Mouse (Mus musculus) leukemia stem cell, adult 10-12 weeks (primary cell): ENCODE data around the gene Coro1c. TPM values are rescaled to one million over a fixed set of nuclear protein-coding genes. Genes with fewer than 3 reads are reported as not detected.

ENCODE experiments used
- polyA plus RNA-seq: library from polyadenylated mRNA; stranded (reverse); fragments of >175 nt; gene quantifications from 2 replicates; pipeline ENCODE4 v1.2.3, GENCODE M21; 2012; ENCODE audit warnings: low replicate concordance

Coro1c gene
- 29.5 and 75.1 TPM in 2 replicates for polyA plus RNA-seq

DNA sequence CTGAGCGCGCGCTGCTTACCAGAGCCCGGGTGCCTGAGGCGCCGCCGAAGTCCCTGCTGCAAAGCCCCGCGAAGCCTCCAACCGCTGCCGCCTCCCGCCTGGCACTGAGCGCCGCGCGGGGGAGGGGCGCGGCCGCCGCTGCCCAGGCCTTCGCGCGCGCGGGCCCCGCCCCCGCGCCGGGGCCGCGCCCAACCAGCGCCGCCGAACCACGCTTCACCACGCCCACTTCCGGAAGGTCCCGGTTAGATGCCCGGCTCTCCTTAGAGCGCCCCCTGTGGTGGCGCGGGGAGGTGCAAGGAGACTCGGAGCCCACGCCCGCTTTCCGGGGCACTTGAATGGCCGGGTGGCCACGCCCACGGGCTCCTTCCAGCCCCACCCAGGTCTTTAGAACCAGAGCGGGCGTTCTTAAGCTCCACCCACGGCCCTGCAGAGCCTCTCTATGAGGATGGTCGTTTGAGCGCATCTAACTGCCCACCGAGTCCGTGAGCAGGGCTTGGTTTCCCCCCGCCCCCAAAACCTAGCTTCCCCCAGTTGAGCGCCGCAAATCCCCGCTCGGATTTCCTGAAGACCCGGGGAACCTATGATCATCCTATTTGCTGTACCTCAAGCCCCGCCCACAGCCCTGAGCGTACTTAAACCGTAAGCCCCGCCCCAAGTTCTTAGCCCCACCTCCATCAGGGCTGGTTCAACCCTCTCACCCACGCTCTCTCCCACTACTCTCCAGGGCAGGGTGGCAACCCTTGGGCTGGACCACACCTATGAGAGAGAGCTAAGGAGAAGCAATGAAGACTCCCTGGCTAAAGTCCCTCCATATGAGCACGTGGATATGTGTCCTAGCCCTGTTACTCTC lies at the start of gene Coro1c:
TSS of gene Coro1c (minus strand) at position 167 of the 850 bp plus-strand sequence.

DNA sequence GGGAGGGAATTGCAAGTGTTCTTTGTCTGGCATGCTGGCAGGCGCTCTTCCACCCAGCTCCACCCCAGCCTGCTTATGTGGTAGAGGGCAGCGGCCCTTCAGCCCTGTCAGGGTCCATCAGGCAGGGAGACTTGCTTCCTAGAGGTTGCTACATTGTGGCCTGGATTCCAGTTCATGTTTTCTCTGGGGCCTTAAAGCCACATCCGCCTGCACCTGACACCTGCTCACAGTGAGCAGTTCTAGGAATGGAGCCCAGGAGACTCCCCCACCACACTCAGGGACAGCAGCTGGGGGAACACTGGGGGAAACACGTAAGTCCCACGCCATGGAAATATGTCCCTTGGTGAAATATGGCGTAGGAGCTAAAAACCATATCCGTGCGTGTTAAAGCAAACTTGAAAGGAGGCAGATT lies 76.1 kb downstream of the Coro1c start, which contains the start of gene Selplg:
TSS of gene Selplg (minus strand) at position 155 of the 412 bp plus-strand sequence.

GRCm38 (mm10) chr5:113800280-113800679 lies 108.3 kb downstream of the Coro1c start, which contains the start of gene Tmem119:
Gene Tmem119 (minus strand): TSS chr5:113800516.

Other genes with a start within 250 kb of the Coro1c start
- not detected in 2 replicates for gene 1700069L16Rik, start 184.0 kb downstream of the Coro1c start, polyA plus RNA-seq
- 2.0 and 3.4 TPM in 2 replicates for gene Ficd, start 173.0 kb downstream of the Coro1c start, polyA plus RNA-seq
- 20.8 and 27.5 TPM in 2 replicates for gene Sart3, start 136.2 kb downstream of the Coro1c start, polyA plus RNA-seq
- gene Iscu, start 136.0 kb downstream of the Coro1c start, polyA plus RNA-seq, result 32.1 and 49.7 TPM in 2 replicates
- gene Tmem119, start 108.2 kb downstream of the Coro1c start, polyA plus RNA-seq, result 0.27 TPM in 2 replicates
- gene Selplg, start 76.1 kb downstream of the Coro1c start, polyA plus RNA-seq, result 107 and 256 TPM in 2 replicates
- gene Ssh1, start 85.1 kb upstream of the Coro1c start, polyA plus RNA-seq, result 27.6 and 30.2 TPM in 2 replicates
- gene Dao, start 94.9 kb upstream of the Coro1c start, polyA plus RNA-seq, result 0.15 TPM in 1 of 2 replicates, not detected in the other
- 5.9 and 8.2 TPM in 2 replicates for gene Usp30, start 156.7 kb upstream of the Coro1c start, polyA plus RNA-seq
- gene Svop, start 182.8 kb upstream of the Coro1c start, polyA plus RNA-seq, result not detected in 2 replicates
- gene Alkbh2, start 219.5 kb upstream of the Coro1c start, polyA plus RNA-seq, result 16.1 and 34.4 TPM in 2 replicates
- 30.1 and 35.7 TPM in 2 replicates for gene Ung, start 221.6 kb upstream of the Coro1c start, polyA plus RNA-seq
- gene Acacb, start 237.8 kb upstream of the Coro1c start, polyA plus RNA-seq, result 1.1 and 1.8 TPM in 2 replicates